Mouse (Mus musculus) heart, adult 2 months (tissue): ENCODE results near the gene Enkd1.

Source experiments
- CTCF ChIP-seq: fragments of 200-600 bp; IDR thresholded peaks from 2 replicates; pipeline ENCODE4 v1.8.1; 2022; ENCODE audit warnings: antibody characterized with exemption, mild to moderate bottlenecking, moderate library complexity
- POLR2A ChIP-seq: fragments of 200-500 bp; IDR thresholded peaks from 2 replicates; pipeline ENCODE4 v1.6.1; 2011; ENCODE audit warnings: mild to moderate bottlenecking, low read depth, low read length, control low read depth; ENCODE audit not compliant: insufficient read depth

DNA sequence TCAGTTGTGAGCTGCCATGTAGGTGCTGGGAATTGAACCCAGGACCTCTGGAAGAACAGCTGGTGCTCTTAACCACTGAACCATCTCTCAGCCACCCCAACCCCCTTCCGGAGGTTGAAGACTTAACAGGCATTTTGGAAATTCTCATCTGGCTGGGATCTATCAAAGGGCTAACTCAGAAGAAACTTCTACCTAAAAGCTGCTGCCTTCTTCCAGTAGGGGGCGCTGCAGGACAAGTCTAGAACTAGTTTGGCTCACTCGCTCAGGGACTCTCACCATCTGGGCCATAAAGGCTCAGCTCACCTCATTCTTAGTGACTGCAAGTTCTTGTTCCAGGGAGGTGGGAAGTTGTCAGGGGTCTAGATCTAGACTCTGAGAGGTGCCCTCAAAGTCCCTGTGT, 6.1 kb upstream of the Enkd1 start:
- TF ChIP-seq POLR2A: 0 out of 2 replicates have a peak, but pooled peaks have one; percentile 12
- TF ChIP-seq CTCF: peak; percentile 89
